Mouse (Mus musculus) adrenal gland, postnatal 4 days (tissue): ENCODE data around the gene Plin2. TPM values are rescaled to one million over a fixed set of nuclear protein-coding genes. Genes with fewer than 3 reads are reported as not detected.
A peak's percentile ranks its signal among the peaks of the same experiment; 100 is the strongest.

Source experiments
- DNase-seq, 2 experiments: peaks; one replicate each; pipeline ENCODE4 v3.0.0; 2021 to 2022; ENCODE audit warnings: low spot score in 2 of 2, mixed read lengths in 2 of 2
- long read RNA-seq, 2 experiments: library from polyadenylated mRNA; stranded (forward); transcript quantifications; one replicate each; pipeline ENCODE4 v2.0.0; 2021
- total RNA-seq, 2 experiments: library from RNA; stranded (reverse); gene quantifications; 2 replicates each; pipeline ENCODE4 v1.2.3; 2021

The Plin2 gene
- 100 to 1,000 TPM; 209 to 264 TPM for total RNA-seq
- long read RNA-seq, experiment 1, transcript Plin2-201 (8 exons, 1,888 nt) = major isoform, 358 of 400 reads
- long read RNA-seq, experiment 1, partial matches to known transcripts = 8 of 400 reads
- long read RNA-seq, experiment 1, other reads (novel, unspliced or antisense) = 31 of 400 reads
- long read RNA-seq, experiment 2, transcript Plin2-201 (8 exons, 1,888 nt) = major isoform, 392 of 437 reads
- long read RNA-seq, experiment 2, partial matches to known transcripts = 23 of 437 reads
- long read RNA-seq, experiment 2, other reads (novel, unspliced or antisense) = 22 of 437 reads

DNA sequence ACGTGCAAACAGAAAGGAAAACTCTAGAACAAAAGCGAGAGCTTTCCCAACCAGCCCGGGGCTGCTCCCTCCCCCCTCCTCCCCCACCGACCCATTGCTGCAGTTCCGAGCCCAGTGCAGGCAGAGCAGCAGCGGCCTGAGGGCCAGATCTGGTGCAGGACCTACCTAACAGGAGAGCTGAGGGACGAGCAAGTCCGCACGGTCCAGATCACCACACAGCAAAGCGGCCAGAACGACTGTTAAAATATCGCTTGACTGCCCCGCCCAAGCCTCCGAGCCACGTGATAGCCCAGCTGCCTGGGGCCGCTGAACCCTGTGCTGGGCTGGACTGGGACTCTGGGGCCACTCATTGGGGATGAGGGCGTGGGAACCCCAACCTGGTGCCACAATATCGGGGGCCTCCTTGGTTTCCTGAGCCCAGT lies at the start of gene Plin2:
Plin2 (minus strand) TSS at position 281 of the 422 bp plus-strand sequence.
- DNase-seq = peak; percentile 53 to 67

DNA sequence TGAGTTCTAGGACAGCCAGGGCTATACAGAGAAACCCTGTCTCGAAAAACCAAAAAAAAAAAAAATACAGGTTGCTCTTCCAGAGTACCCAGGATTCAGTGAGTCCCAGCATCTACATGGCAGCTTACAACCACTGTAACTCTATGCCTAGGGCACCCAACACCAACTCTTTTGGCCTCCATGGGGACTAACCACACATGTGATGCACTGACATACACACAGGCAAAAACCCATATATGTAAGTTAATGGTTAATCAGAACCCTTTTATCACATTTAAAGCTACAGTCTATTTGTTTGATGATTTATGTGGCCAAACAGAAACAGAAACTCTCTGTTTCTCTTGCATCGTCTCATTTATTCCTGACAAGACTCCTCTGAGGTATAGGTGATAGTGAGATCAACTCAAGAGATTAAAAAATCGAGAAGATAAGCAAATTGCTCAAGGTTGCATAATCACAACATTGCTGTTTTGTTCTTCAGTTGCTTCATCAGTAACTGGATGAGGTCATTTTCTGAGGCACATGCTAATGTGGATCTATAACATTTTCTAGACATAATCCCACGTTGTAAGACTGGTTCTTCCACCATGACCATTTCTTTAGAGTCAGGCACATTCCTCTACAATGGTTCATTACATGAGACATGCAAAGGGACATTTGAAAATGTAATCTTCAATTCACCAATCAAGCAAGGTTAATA lies 49.2 kb upstream of the Plin2 start:
- no peak for DNase-seq

DNA sequence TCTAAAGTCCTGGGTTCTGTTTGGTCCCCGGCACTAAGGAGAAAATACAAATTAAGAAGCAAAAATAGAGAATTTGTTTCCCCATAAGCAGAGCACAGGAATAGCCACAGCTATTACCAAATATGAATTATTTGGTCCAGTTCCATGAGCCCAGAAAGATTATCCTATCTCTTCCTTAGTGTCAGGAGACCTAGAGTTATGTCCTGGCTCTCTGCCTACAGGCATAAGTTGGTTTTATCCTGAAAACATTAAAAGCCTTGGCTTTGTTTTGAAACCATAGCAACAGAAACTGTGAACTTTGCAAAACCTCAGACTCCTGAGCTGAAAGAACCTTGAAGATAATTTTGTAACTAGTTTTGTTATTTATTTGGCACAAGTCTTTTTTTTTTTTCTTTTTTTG lies 47.3 kb upstream of the Plin2 start:
- DNase-seq = no peak

DNA sequence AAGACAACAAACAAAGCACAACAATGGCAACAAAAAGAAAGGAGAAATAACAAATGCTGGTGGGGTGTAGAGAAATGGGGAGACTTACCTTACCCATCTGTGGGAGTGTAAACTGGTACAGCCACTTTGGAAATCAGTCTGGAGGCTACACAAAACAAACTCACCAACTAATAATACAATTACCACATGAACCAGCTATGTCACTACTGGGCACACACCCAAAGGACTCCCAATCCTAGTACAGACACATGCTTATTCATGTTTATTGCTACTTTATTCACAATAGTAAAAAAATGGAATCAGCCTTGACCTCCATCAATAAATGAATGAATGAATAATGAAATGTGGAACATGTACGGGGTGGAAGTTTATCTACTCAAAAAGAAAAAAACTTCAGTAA lies 45.5 kb upstream of the Plin2 start:
- no peak for DNase-seq

DNA sequence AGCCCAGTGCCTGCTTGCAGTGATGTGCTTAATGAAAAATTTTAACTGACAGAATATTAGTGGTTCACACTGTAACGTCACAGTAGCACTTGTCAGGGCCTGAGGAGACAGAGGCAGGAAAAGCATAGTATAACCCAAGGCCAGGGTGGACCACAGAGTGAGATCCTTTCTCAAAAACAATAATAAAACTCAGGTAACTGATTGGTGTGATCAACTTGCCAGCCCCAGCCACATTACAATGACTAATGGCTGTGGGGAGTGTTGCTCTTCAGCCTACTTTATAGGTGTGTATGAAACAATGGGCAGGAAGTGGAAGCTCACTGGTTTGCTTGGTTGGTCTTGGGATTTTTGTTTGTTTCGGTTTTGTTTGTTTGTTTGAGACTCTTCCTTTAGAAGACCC lies 43.7 kb upstream of the Plin2 start:
- DNase-seq = no peak

DNA sequence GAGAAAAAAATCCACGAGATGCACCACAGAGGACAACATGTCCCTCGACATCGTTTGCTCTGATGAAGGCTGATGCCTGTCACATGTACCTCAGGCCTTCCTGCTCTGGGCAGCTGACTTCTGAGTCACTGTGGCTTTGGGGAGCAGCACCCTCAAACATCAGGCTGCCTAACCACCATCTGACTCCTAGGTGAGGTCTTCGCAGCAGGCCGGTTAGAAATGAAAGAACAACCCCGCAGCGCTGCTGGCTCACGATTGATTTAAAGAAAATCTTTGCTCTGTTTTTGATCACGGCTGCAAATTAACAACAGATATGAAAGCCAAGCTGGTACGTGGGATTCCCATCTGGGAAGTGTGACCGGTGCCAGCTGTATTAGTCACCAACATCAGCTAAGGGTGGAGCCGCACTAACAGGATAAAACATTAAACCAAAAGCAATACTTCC lies 42.9 kb upstream of the Plin2 start:
- DNase-seq = no peak

DNA sequence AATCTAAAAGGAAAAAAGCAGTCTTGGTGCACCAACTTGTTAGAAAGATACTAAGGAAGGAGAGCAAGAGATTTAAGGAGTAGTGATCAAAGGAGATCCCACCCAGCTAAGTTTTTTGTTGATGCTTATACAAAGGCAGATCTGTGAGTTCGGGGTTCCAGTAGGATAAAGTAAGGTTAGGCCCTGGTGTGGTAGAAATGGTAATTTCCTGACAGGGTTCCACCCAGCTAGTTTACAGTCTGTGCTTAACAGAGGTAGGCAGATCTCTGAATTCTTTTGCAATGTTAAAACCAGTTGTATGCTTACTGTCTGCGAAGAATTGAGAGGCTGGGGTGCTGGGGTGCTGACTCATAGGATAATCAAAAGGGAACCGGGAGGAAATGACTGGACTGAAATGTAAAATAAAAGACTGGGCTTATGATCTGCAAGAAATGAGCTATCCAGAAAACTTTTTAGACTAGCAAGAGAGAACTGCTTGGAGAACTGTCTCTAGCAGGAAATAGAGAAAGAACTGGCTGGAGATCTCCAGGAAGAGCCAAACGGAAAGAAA lies 40.9 kb upstream of the Plin2 start:
- DNase-seq = no peak

DNA sequence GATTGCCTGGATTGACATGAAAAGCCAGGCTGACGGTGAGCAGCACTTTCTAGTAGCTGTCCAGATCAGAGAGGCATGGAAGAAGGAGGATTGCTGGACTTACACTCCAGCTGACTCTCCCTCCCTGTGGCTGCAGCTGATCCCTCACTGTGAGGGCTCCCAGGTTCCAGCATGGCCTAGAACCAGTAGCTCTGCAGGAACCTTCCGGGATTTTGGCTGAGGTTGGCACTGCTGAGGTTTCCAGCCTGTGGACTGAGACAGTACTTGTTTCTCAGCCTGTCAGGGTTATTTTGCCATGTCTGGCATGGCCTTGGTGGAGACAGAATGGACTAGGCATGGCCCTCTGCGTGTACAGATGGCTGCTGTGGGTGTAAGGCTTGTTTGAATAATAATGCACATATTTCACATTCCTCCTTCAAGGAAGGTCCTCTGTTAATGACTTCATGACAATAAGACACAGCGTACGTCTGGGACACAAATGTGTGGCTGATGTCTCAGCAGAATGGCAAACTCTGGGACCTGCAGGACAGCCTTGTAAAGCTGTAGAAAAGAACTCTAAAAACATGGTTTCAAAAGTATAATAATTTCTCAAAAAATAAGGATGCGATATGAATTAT lies 40.3 kb upstream of the Plin2 start:
- no peak for DNase-seq

DNA sequence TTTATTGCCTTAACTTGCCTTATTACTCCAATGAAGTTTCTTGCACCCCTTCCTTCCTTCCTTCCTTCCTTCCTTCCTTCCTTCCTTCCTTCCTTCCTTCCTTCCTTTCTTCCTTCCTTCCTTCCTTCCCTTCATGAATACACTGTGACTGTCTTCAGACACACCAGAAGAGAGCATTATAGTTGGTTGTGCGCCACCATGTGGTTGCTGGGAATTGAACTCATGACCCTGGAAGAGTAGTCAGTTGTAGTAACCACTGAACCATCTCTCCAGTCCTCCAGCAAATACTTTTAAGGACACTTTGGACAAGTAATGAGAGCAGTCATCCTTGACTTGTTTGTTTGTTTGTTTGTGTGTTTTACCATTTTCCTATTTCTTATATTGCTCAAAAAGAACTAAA lies 38.9 kb upstream of the Plin2 start:
- DNase-seq = no peak

DNA sequence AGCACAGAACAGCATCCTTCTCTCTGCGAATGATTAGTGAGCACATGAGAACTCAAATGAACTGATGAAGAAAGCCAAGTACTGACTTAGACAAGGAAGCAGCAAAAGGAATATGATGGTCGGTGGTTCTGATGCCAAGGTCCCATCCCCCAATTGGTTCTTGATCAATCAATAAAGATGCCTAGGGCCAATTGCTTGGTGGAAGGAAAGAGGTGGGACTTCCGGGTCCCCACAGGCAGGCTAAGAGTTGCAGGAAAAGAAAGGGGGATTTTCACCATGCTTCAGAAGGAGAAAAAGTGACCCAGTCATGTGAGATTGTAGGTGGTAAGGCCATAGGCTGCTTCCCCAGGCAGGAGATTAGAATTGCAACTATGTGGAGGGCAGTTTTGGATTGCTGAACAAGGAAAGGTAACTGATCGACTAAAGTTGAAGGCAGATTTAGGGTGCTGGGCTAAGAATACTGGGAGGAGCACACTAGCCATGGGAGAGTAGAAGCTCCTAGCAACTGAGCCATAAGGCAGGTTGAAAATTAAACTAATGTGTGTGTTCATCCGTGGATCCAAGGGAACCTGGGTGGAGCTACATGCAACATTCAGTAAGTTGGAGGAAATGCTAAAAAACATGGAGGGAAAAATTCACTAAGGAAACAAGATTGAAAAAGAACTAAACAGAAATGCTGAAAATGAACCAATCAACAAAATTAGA lies 29.5 kb upstream of the Plin2 start:
- no peak for DNase-seq

DNA sequence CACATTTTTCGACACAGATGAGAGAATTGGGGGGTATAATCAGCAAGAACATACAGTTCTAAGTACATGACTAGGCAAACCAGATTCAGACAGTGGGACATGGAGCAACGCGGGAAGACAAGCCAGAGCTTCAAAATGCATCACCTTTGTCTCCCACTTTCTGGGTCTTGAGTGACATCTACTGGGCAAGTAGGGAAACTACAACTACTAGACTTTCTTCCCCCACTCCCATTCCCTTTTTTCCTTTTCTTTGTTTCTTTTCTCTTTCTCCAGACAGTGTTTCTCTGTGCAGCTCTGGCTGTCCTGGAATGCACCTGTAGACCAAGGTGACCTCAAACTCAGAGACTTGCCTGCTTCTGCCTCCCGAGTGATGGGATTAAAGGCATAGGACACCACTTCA lies 27.0 kb upstream of the Plin2 start:
- DNase-seq = no peak

DNA sequence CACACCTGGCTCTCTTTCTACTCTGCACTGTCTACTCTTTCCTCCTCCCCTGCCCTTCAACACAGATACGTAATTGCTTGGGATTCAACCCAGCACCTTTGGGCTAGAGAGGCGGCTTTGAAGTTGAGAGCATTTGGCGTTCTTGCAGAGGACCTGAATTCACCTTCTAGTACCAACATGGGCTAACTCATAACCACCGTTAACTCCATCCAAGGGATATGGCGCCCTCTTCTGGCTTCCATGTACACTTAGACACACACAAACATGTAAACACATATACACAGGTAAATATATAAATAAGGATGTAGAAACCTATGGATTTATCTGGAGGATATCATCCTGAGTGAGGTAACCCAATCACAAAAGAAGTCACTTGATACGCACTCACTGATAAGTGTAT lies 25.2 kb upstream of the Plin2 start:
- DNase-seq = peak in 1 of 2 experiments; percentile 52

DNA sequence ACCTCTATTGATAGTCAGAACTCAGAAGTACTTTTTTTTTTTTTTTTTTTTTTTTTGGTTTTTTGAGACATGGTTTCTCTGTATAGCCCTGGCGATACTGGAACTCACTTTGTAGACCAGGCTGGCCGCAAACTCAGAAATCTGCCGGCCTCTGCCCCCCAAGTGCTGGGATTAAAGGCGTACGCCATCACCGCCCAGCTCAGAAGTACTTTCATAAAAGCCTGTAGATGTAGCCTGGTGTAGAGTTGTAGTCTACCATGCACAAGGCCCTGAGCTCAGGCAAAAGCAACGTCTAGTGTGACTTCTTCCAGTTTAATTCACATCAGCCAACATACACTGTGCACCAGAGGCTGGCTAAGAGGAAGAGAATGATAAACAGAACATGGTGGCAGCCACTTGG lies 23.1 kb upstream of the Plin2 start:
- DNase-seq = no peak

DNA sequence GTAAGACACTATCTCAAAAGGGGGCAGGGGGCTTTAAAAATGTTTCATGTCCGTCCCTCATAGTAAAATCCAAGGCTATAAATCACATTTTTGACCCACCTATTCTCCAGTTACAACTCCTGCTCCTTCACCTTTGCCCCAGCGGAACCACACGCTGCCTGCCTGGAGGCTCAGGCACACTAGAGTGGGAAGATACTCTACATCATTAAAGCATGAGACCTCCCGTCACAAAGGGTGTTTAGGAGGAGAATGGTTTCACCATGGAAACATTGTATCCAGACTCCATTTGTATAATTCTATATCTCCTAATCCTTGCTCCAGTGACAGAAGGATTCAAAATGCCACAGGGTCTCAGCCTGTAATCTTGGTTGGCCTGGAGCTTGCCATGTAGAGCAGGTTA lies 21.4 kb upstream of the Plin2 start:
- no peak for DNase-seq

DNA sequence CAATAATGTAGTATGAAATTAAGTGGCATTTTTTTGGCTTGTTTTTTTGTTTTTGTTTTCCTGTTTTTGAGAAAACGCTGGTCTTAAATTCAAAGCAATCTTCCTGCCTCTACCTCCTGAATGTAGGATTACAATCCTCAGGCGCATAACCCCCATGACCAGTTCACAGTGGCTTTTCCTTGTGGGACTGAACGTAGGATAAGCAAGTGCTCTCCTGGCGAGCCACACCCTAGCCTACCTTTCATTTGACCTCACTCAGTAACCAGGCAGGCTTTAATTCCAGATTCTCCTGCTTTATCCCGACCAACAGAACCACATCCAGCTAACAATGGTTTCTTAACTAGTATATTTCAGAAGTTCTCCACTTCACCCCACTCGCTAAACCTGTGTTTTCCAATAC lies 20.9 kb upstream of the Plin2 start:
- DNase-seq = no peak

DNA sequence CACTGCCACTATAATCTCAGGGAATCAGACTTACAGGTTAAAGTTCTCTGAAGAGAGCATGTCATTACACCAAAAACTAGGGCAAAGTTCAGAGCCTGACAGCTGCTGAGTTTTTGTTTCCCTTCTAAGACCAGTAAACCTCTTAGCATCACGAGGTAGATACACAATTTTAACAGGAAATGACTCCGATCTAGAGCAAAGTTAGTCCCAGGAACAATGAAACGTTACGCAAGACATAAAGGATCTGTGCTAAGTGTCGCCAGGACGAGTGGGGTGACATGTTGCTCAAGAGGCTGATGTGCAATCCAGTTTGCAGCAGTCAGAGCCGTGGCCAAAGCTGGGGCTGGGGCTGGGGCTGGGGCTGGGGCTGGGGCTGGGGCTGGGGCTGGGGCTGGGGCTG lies 20.3 kb upstream of the Plin2 start:
- DNase-seq = no peak

DNA sequence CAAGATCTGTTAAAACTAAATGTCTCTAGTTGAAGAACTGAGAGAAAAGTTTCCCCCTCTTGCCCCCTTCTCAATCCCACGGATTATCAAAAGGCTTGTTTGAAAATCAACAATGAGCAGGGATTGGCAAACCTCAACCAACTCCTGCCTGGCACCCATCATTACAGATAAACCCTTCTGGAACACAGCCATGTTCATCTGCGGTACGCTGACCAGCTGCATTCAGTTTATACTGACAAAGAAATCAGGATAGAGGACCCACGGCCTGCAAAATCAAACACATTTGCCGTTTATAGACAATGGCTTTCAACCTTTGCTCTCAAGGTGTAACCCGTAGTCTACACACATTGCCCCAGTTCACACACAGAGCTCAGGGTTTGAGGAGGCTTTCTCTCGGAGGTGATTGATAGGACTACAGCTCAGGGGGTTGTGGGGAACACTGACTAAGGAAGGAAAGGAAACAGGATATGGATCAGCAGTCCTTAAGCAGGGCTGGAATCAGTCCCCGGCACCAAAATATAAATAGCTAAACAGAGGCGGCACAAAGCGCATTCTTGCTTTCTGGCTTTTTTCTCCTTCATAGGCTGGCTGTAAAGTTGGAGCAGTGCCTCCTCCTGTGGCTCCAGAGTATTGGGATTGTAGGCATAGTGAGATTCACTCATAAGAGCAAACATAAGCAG lies 19.3 kb upstream of the Plin2 start:
- DNase-seq = no peak

DNA sequence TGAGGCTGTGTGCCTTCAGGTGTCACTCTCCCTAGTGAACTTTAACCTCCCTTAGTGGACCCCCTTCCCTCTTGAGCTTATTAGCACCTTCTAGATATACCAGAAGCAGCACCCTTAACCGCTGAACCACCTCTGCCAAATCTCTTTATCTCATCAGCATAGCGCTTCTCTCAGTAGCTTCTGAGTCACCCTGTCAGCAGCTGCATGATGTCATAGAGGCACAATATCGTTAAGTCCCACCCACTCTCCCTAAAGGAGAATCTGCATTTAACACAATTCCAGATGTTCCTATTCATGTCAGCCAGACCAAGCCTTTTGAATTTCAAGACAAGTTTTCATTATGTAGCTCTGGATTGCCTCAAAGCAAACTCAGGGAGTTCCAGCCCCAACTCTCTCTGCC lies 16.7 kb upstream of the Plin2 start:
- DNase-seq = no peak

DNA sequence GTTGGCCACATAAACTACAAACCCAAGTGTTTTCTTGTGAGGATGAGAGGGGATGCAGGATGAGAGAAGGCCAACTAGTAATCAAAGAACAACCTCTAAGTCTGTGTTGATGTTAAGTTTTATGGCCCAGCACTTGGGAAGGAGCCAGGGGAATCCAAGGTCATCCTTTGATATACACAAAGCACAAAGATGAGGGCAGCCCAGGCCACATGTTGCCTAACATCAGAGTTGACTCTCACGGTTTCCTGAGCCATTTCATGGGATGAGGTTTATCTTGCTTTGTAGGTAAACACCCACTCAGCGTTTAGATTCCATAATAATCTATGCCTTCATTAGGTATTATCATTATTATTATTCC lies 16.1 kb upstream of the Plin2 start:
- DNase-seq = peak in 1 of 2 experiments; percentile 43

DNA sequence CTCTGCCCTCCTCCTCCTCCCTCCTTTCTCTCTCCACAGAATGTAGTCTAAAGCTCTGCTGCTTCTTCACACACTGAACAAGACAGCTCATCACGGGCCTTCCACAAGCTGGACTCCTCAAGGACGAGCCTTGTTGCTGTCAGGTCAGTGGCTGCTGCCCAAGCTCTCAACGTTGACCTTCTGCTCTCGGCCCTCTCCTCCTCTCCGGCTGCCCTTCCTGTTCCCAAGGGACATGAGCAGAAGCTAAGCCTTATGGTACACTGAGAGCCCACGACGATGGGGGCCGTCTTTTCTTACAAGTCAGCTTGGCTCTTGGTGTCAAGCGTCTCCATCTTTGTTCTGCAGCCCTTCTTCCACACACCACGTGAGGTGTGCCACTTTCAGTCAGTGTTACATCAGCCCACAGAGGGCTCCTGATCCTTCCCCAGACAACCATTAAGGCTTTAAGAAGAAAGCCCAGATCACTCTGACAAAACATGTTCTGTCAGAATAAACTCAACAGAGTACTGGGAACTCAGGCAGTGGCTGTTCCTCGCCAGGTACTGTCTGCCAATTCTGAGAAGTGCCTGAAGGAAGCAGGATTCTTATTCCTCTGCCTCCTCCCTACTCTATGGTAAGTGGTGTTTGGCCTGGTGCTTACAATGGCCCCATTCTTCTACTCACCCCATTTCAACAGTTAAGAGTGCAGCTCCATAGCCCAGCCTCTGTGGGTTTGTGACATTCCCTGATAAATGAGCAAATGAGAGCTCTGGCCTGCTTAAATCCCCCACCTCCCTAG lies 15.6 kb upstream of the Plin2 start:
- no peak for DNase-seq
